Mouse (Mus musculus): ENCODE measurements around the gene Olfr1378.

- TF ChIP-seq CTCF (IDR thresholded peaks at IDR 0.05) (no peak), POLR2A (IDR thresholded peaks at IDR 0.05; ENCODE audit: insufficient read depth, low read depth, low read length) (no peak)
Observed at GRCm38 (mm10) chr11:50931021-50931420, 35.3 kb upstream of the Olfr1378 start.

Data from heart, adult 2 months (tissue).